Comparison of ENCODE assay signal across 29 mouse cellular contexts in the genomic region with DNA sequence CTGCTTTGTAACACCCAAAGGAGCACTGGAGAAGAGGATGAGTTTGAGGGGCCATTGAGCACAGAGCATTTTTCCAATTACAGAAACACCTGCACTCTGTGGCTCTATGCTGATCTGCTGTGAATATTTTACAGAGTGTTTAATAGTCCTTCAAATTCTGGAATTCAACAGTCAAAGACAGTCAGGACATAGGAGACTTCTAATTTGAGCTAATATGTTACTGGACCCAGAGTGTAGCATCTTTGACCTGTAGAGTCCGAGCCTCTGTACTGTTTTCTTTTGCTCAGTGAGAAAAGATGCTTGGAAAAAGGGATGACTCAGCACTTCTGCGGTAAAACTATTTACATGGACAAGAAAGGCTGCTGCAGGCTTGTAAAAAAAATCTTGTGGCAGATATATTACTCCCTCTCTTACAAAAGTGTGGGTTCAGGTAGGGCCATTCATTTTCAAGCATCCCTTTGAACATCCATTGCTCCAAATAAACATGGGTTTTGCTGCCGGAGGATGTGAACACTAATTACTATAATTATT.
DNase-seq lines count a peak whose midpoint lies in the region; ATAC-seq and TF ChIP-seq lines count a peak whose summit lies in the region.
"Had no signal": no experiment of that assay in that cellular context is flagged by ENCODE, and none has a peak within 500 bp of the region (broad histone marks: within the 10 kb centered on the region; RNA-seq: fewer than 3 reads in every experiment).

No protein-coding gene starts in this region.

- WGBS in embryonic facial prominence, embryonic 11.5 days, result 36% methylated on average over 3 of the region's 3 CpGs
- 54% methylated on average over 3 of the region's 3 CpGs for WGBS in embryonic facial prominence, embryonic 10.5 days
- 87% methylated on average over 3 of the region's 3 CpGs for WGBS in midbrain, embryonic 11.5 days
- WGBS in midbrain, embryonic 16.5 days, result 68% methylated on average over 3 of the region's 3 CpGs
- WGBS in embryonic facial prominence, embryonic 14.5 days, result 28% methylated on average over 3 of the region's 3 CpGs

- no peaks in the 10 kb centered on the region for H3K9me3 ChIP-seq in embryonic facial prominence, embryonic 11.5 days (replicated peaks; ENCODE audit: control insufficient read depth, low read length)
- H3K9me3 ChIP-seq in embryonic facial prominence, embryonic 10.5 days, result no peaks in the 10 kb centered on the region
- no peaks in the 10 kb centered on the region for H3K9me3 ChIP-seq in midbrain, embryonic 11.5 days (ENCODE audit: control insufficient read depth, low read length)
- H3K9me3 ChIP-seq in midbrain, embryonic 16.5 days (replicated peaks; ENCODE audit: control insufficient read depth, low read length, poor library complexity, severe bottlenecking), result no peaks in the 10 kb centered on the region
- H3K9me3 ChIP-seq in ES-E14 (ENCODE audit: control insufficient read depth, insufficient read depth, low read depth, low read length), result no peaks in the 10 kb centered on the region
- no peaks in the 10 kb centered on the region for H3K9me3 ChIP-seq in embryonic facial prominence, embryonic 14.5 days (ENCODE audit: control insufficient read depth, low read length)
- H3K9me3 ChIP-seq: forebrain, embryonic 13.5 days; hindbrain, embryonic 12.5 days; intestine, embryonic 15.5 days; midbrain, embryonic 12.5 days; neural tube, embryonic 12.5 days had no signal

- H3K4me1 ChIP-seq in embryonic facial prominence, embryonic 11.5 days (ENCODE audit: control insufficient read depth, insufficient read depth, low read length), result no peaks in the 10 kb centered on the region
- peaks cover 10% of the 10 kb centered on the region; the same call in 1 of the 2 replicates for H3K4me1 ChIP-seq in embryonic facial prominence, embryonic 10.5 days
- no peaks in the 10 kb centered on the region for H3K4me1 ChIP-seq in midbrain, embryonic 11.5 days (ENCODE audit: control insufficient read depth, insufficient read depth, low read length)
- no peaks in the 10 kb centered on the region for H3K4me1 ChIP-seq in midbrain, embryonic 16.5 days (ENCODE audit: control insufficient read depth, insufficient read depth, low read length)
- H3K4me1 ChIP-seq in ES-E14 (ENCODE audit: control insufficient read depth in 2 of 2, insufficient read depth in 2 of 2, low read length in 2 of 2, poor library complexity in 1 of 2), result no peaks in the 10 kb centered on the region
- H3K4me1 ChIP-seq in embryonic facial prominence, embryonic 14.5 days (ENCODE audit: control insufficient read depth, insufficient read depth, low read length), result no peaks in the 10 kb centered on the region
- H3K4me1 ChIP-seq: forebrain, embryonic 13.5 days; hindbrain, embryonic 12.5 days; intestine, embryonic 15.5 days; midbrain, embryonic 12.5 days; neural tube, embryonic 12.5 days had no signal

- no peak for ATAC-seq in embryonic facial prominence, embryonic 11.5 days (replicated peaks; ENCODE audit: insufficient number of reproducible peaks, low FRiP score, low TSS enrichment, low read depth)
- ATAC-seq in midbrain, embryonic 11.5 days (ENCODE audit: low FRiP score), result no peak
- ATAC-seq in midbrain, embryonic 16.5 days, result no peak
- ATAC-seq in embryonic facial prominence, embryonic 14.5 days (ENCODE audit: low read depth), result no peak
- no peak for ATAC-seq in activated CD4-positive, CD25-positive, alpha-beta regulatory T cell, adult 4 months
- ATAC-seq: CD4-positive, CD25-positive, alpha-beta regulatory T cell, adult 4 months; forebrain, embryonic 13.5 days; hindbrain, postnatal 0 days; intestine, embryonic 15.5 days had no signal

- no peak overlapping the region for H3K9ac ChIP-seq in embryonic facial prominence, embryonic 11.5 days (replicated peaks; ENCODE audit: low read length)
- no peak overlapping the region for H3K9ac ChIP-seq in midbrain, embryonic 11.5 days (ENCODE audit: low read length)
- H3K9ac ChIP-seq in midbrain, embryonic 16.5 days (ENCODE audit: low read depth, low read length), result no peak overlapping the region
- no peak overlapping the region for H3K9ac ChIP-seq in ES-E14 (ENCODE audit: insufficient read depth, low read depth, low read length, poor library complexity, severe bottlenecking)
- H3K9ac ChIP-seq in embryonic facial prominence, embryonic 14.5 days (ENCODE audit: low read depth, low read length), result no peak overlapping the region
- H3K9ac ChIP-seq: forebrain, embryonic 13.5 days; hindbrain, embryonic 12.5 days; intestine, embryonic 15.5 days; midbrain, embryonic 12.5 days; neural tube, embryonic 12.5 days had no signal

- peak; percentile 9 for DNase-seq in embryonic facial prominence, embryonic 11.5 days (ENCODE audit: low spot score)
- DNase-seq in embryonic facial prominence, embryonic 10.5 days (ENCODE audit: low spot score), result no peak
- DNase-seq in midbrain, embryonic 11.5 days (ENCODE audit: low spot score, missing footprints), result peak; percentile 60
- no peak for DNase-seq in ES-E14 (ENCODE audit: low read depth, low spot score)
- peak; percentile 47 for DNase-seq in embryonic facial prominence, embryonic 14.5 days (ENCODE audit: low spot score)
- no peak for DNase-seq in heart, adult 8-10 months (ENCODE audit: low spot score)
- DNase-seq: adrenal gland, postnatal 14 days; cerebellum, adult 2 months; cerebellum, postnatal 14 days; gastrocnemius, postnatal 25 days; heart, adult 11 months; heart, postnatal 36 days; kidney, adult 8-10 months; kidney, postnatal 4 days; layer of hippocampus, postnatal 36 days; lung, postnatal 36 days; thymus, postnatal 4 days had no signal

- H3K36me3 ChIP-seq in embryonic facial prominence, embryonic 11.5 days (replicated peaks; ENCODE audit: control insufficient read depth, insufficient read depth, low read depth, low read length), result no peaks in the 10 kb centered on the region
- no peaks in the 10 kb centered on the region for H3K36me3 ChIP-seq in embryonic facial prominence, embryonic 10.5 days (replicated peaks)
- H3K36me3 ChIP-seq in midbrain, embryonic 11.5 days (ENCODE audit: control insufficient read depth, insufficient read depth, low read length), result no peaks in the 10 kb centered on the region
- no peaks in the 10 kb centered on the region for H3K36me3 ChIP-seq in midbrain, embryonic 16.5 days (ENCODE audit: control insufficient read depth, insufficient read depth, low read length)
- no peaks in the 10 kb centered on the region for H3K36me3 ChIP-seq in ES-E14 (ENCODE audit: control insufficient read depth, insufficient read depth, low read length, poor library complexity, severe bottlenecking)
- no peaks in the 10 kb centered on the region for H3K36me3 ChIP-seq in embryonic facial prominence, embryonic 14.5 days (ENCODE audit: control insufficient read depth, insufficient read depth, low read length)
- H3K36me3 ChIP-seq: hindbrain, embryonic 12.5 days; intestine, embryonic 15.5 days; midbrain, embryonic 12.5 days; neural tube, embryonic 12.5 days had no signal

- no peak overlapping the region for H3K27ac ChIP-seq in embryonic facial prominence, embryonic 11.5 days (replicated peaks; ENCODE audit: low read depth, low read length)
- H3K27ac ChIP-seq in embryonic facial prominence, embryonic 10.5 days (replicated peaks), result no peak overlapping the region
- H3K27ac ChIP-seq in midbrain, embryonic 11.5 days (ENCODE audit: low read depth, low read length), result no peak overlapping the region
- no peak overlapping the region for H3K27ac ChIP-seq in midbrain, embryonic 16.5 days (ENCODE audit: low read length)
- no peak overlapping the region for H3K27ac ChIP-seq in ES-E14 (ENCODE audit: insufficient read depth, low read depth, low read length, poor library complexity, severe bottlenecking)
- no peak overlapping the region for H3K27ac ChIP-seq in embryonic facial prominence, embryonic 14.5 days (replicated peaks; ENCODE audit: low read depth, low read length)
- H3K27ac ChIP-seq: forebrain, embryonic 13.5 days; hindbrain, embryonic 12.5 days; hindbrain, postnatal 0 days; intestine, embryonic 15.5 days; midbrain, embryonic 12.5 days; neural tube, embryonic 12.5 days had no signal

- in situ Hi-C loops in ES-E14 (cut with MboI; ENCODE audit: low sequenced_read_pairs in 2 of 2, unreplicated experiment in 2 of 2), result no loop called here

- H3K27me3 ChIP-seq in embryonic facial prominence, embryonic 11.5 days (ENCODE audit: control insufficient read depth, insufficient read depth, low read length), result no peaks in the 10 kb centered on the region
- H3K27me3 ChIP-seq in embryonic facial prominence, embryonic 10.5 days (replicated peaks; ENCODE audit: low read depth, poor library complexity, severe bottlenecking), result no peaks in the 10 kb centered on the region
- no peaks in the 10 kb centered on the region for H3K27me3 ChIP-seq in midbrain, embryonic 11.5 days (ENCODE audit: control insufficient read depth, insufficient read depth, low read length)
- no peaks in the 10 kb centered on the region for H3K27me3 ChIP-seq in midbrain, embryonic 16.5 days (ENCODE audit: control insufficient read depth, insufficient read depth, low read depth, low read length)
- no peaks in the 10 kb centered on the region for H3K27me3 ChIP-seq in embryonic facial prominence, embryonic 14.5 days (replicated peaks; ENCODE audit: control insufficient read depth, insufficient read depth, low read length)
- H3K27me3 ChIP-seq: forebrain, embryonic 13.5 days; hindbrain, embryonic 12.5 days; intestine, embryonic 15.5 days; midbrain, embryonic 12.5 days; neural tube, embryonic 12.5 days had no signal

- no peak overlapping the region for H3K4me3 ChIP-seq in embryonic facial prominence, embryonic 11.5 days (ENCODE audit: low read depth, low read length)
- H3K4me3 ChIP-seq in embryonic facial prominence, embryonic 10.5 days, result no peak overlapping the region
- no peak overlapping the region for H3K4me3 ChIP-seq in midbrain, embryonic 11.5 days (ENCODE audit: low read depth, low read length)
- H3K4me3 ChIP-seq in midbrain, embryonic 16.5 days (ENCODE audit: low read depth, low read length), result no peak overlapping the region
- no peak overlapping the region for H3K4me3 ChIP-seq in ES-E14 (ENCODE audit: insufficient read depth in 1 of 2, low read depth in 1 of 2, low read length in 2 of 2, poor library complexity in 1 of 2, severe bottlenecking in 1 of 2)
- H3K4me3 ChIP-seq in embryonic facial prominence, embryonic 14.5 days (ENCODE audit: low read depth, low read length), result no peak overlapping the region
- H3K4me3 ChIP-seq: forebrain, embryonic 13.5 days; hindbrain, embryonic 12.5 days; intestine, embryonic 15.5 days; midbrain, embryonic 12.5 days; myocyte; neural tube, embryonic 12.5 days had no signal

- H3K4me2 ChIP-seq in embryonic facial prominence, embryonic 11.5 days (ENCODE audit: low read depth, low read length), result no peak overlapping the region
- no peak overlapping the region for H3K4me2 ChIP-seq in midbrain, embryonic 11.5 days
- no peak overlapping the region for H3K4me2 ChIP-seq in midbrain, embryonic 16.5 days (ENCODE audit: low read length)
- H3K4me2 ChIP-seq in embryonic facial prominence, embryonic 14.5 days (ENCODE audit: low read depth, low read length), result no peak overlapping the region
- H3K4me2 ChIP-seq: forebrain, embryonic 13.5 days; heart, embryonic 11.5 days; hindbrain, embryonic 12.5 days; intestine, embryonic 15.5 days; liver, embryonic 11.5 days; midbrain, embryonic 12.5 days; neural tube, embryonic 12.5 days had no signal

TF ChIP-seq in ES-E14, 5 proteins besides CTCF, POLR2A, EP300 and RAD21 (continues in another document):
- TF ChIP-seq HCFC1 (IDR thresholded peaks at IDR 0.05; ENCODE audit: borderline replicate concordance, insufficient read depth, low read length), result no peak

Comparison
In these comparisons a context has a peak if more than half of its experiments do, and no peak if none do; other contexts are left out.
1. DNase-seq: peak in embryonic facial prominence, embryonic 11.5 days (single experiment), midbrain, embryonic 11.5 days (single experiment) and embryonic facial prominence, embryonic 14.5 days (single experiment); none in embryonic facial prominence, embryonic 10.5 days (single experiment), ES-E14 (single experiment) and heart, adult 8-10 months (single experiment).